Mouse (Mus musculus): ENCODE measurements at regions not wholly inside any gene's neighbourhood (a gene's known extent, or its start where the extent isn't known, plus 50 kb on each side); places are given as distances from the start of the nearest gene placed in this dataset.

DNA sequence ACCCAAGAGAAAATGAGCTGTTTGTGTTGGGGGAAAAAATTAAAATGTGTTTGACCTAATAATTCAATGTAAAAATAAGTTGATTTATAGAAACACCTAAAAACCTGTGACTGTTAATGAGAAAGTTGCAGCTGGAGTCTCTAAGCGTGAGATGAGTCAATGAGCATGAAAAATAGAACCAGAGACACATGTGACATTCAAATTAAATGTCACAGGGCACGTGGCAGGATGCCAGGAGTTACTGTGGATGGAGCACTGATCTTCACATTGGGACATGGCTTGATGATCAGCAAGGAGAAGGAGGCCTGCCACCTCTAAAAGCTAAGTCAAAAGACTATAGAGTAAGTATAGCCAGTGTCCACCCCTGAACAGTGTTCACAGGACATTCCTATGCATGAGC is 103.7 kb upstream of the Irs2 start:
- no peak for TF ChIP-seq CTCF (conservative IDR thresholded peaks at IDR 0.05; ENCODE audit: insufficient read depth, insufficient read length, low read depth, low read length)
- no peak for TF ChIP-seq POLR2A (IDR thresholded peaks at IDR 0.05; ENCODE audit: low read depth, low read length)
